Mouse (Mus musculus) CH12.LX (cell line): ENCODE measurements around the gene Lpar3. TPM values are rescaled to one million over a fixed set of nuclear protein-coding genes. Genes with fewer than 3 reads are reported as not detected.
A peak's percentile ranks its signal among the peaks of the same experiment; 100 is the strongest.

Source experiments
- DNase-seq: peaks from one replicate; pipeline ENCODE4 v3.0.0-alpha.2; 2013; ENCODE audit errors: extremely low read depth
- H3K27ac ChIP-seq: 2 replicates; pipeline ENCODE4 v1.5.1; 2012; ENCODE audit warnings: low read depth, mild to moderate bottlenecking, control low read depth, moderate library complexity; ENCODE audit not compliant: insufficient read depth
- H3K27me3 ChIP-seq: replicated peaks from 2 replicates; pipeline ENCODE3; 2012; ENCODE audit warnings: inconsistent platforms
- H3K36me3 ChIP-seq, 2 experiments: replicated peaks in 1 of 2; 2 replicates each; pipeline versions ENCODE3 to v1.6.1; 2012; ENCODE audit warnings: inconsistent platforms in 1 of 2, low read length in 1 of 2, mild to moderate bottlenecking in 1 of 2, mixed read lengths in 1 of 2, moderate library complexity in 1 of 2; ENCODE audit not compliant: control insufficient read depth in 1 of 2, insufficient read depth in 1 of 2
- H3K4me1 ChIP-seq, 2 experiments: 2 replicates each; pipeline ENCODE4 v1.6.1; 2012; ENCODE audit warnings: inconsistent platforms in 1 of 2, moderate library complexity in 1 of 2; ENCODE audit not compliant: insufficient read depth in 2 of 2, control insufficient read depth in 1 of 2
- H3K4me2 ChIP-seq: 2 replicates; pipeline ENCODE4 v1.6.1; 2012; ENCODE audit warnings: low read depth, mild to moderate bottlenecking, control low read depth; ENCODE audit not compliant: poor library complexity, insufficient read depth, severe bottlenecking
- H3K4me3 ChIP-seq, 3 experiments: fragments of 150-350 bp in 1 of 3; sonication (generic) in 1 of 3; replicated peaks in 1 of 3; 2 replicates each; pipeline versions ENCODE3 to v1.5.1; 2011 to 2012; ENCODE audit warnings: low read depth in 2 of 3, low read length in 2 of 3, mild to moderate bottlenecking in 2 of 3, moderate library complexity in 2 of 3, control low read depth in 1 of 3, improper control_type of control experiment in 1 of 3, inconsistent platforms in 1 of 3, mixed read lengths in 1 of 3; ENCODE audit not compliant: poor library complexity in 1 of 3
- H3K79me2 ChIP-seq: replicated peaks from 2 replicates; pipeline ENCODE4 v1.6.1; 2012; ENCODE audit warnings: mild to moderate bottlenecking, moderate library complexity; ENCODE audit not compliant: control insufficient read depth, poor library complexity, insufficient read depth, severe bottlenecking; ENCODE audit errors: extremely low read depth
- H3K9ac ChIP-seq: 2 replicates; pipeline ENCODE4 v1.6.1; 2012; ENCODE audit warnings: low read depth, mild to moderate bottlenecking, control low read depth, moderate library complexity; ENCODE audit not compliant: insufficient read depth
- H3K9me3 ChIP-seq: replicated peaks from 2 replicates; pipeline ENCODE3; 2012; ENCODE audit warnings: low read length, inconsistent platforms, mixed read lengths
- BHLHE40 ChIP-seq: IDR thresholded peaks from 2 replicates; pipeline ENCODE4 v1.6.1; 2011; ENCODE audit warnings: mild to moderate bottlenecking, low read depth, low read length, improper control_type of control experiment
- CHD2 ChIP-seq: IDR thresholded peaks from 2 replicates; pipeline ENCODE4 v1.6.1; 2011; ENCODE audit warnings: low read length, improper control_type of control experiment
- CTCF ChIP-seq, 2 experiments: IDR thresholded peaks in 1 of 2; conservative IDR thresholded peaks in 1 of 2; 2 replicates each; pipeline ENCODE4 v1.5.1; 2011 to 2012; ENCODE audit warnings: low read depth in 2 of 2, low read length in 2 of 2, improper control_type of control experiment in 1 of 2, inconsistent platforms in 1 of 2, mild to moderate bottlenecking in 1 of 2, moderate library complexity in 1 of 2
- E2F4 ChIP-seq: IDR thresholded peaks from 2 replicates; pipeline ENCODE4 v1.6.1; 2011; ENCODE audit warnings: low read depth, low read length, improper control_type of control experiment; ENCODE audit not compliant: insufficient replicate concordance
- IRF4 ChIP-seq: IDR thresholded peaks from 2 replicates; pipeline ENCODE4 v1.6.1; 2014; ENCODE audit warnings: low read depth, mild to moderate bottlenecking, inconsistent platforms, low read length, improper control_type of control experiment
- JUN ChIP-seq: IDR thresholded peaks from 2 replicates; pipeline ENCODE4 v1.6.1; 2011; ENCODE audit warnings: low read depth, mild to moderate bottlenecking, low read length, improper control_type of control experiment, moderate library complexity; ENCODE audit not compliant: insufficient read depth
- KAT2A ChIP-seq: IDR thresholded peaks from 2 replicates; pipeline ENCODE4 v1.6.1; 2012; ENCODE audit warnings: low read length, improper control_type of control experiment, inconsistent platforms; ENCODE audit not compliant: insufficient replicate concordance
- MAX ChIP-seq: IDR thresholded peaks from 2 replicates; pipeline ENCODE4 v1.6.1; 2011; ENCODE audit warnings: low read length, improper control_type of control experiment
- MAZ ChIP-seq: IDR thresholded peaks from 2 replicates; pipeline ENCODE4 v1.6.1; 2012; ENCODE audit warnings: low read depth, mild to moderate bottlenecking, inconsistent platforms, low read length, improper control_type of control experiment, moderate library complexity
- MYC ChIP-seq: IDR thresholded peaks from 2 replicates; pipeline ENCODE4 v1.6.1; 2011; ENCODE audit warnings: low read depth, mild to moderate bottlenecking, improper control_type of control experiment, low read length
- NELFE ChIP-seq: IDR thresholded peaks from 2 replicates; pipeline ENCODE4 v1.6.1; 2011; ENCODE audit warnings: low read depth, low read length, improper control_type of control experiment
- NRF1 ChIP-seq: IDR thresholded peaks from 2 replicates; pipeline ENCODE4 v1.6.1; 2014; ENCODE audit warnings: low read depth, mild to moderate bottlenecking, inconsistent platforms, low read length, improper control_type of control experiment, moderate library complexity
- POLR2AphosphoS2 ChIP-seq: IDR thresholded peaks from 2 replicates; pipeline ENCODE4 v1.6.1; 2011; ENCODE audit warnings: low read depth, low read length, improper control_type of control experiment
- RAD21 ChIP-seq: IDR thresholded peaks from 2 replicates; pipeline ENCODE4 v1.6.1; 2011; ENCODE audit warnings: low read depth, mild to moderate bottlenecking, low read length, improper control_type of control experiment, moderate library complexity
- RCOR1 ChIP-seq: conservative IDR thresholded peaks from 2 replicates; pipeline ENCODE4 v1.6.1; 2012; ENCODE audit warnings: low read depth, mild to moderate bottlenecking, inconsistent platforms, low read length, improper control_type of control experiment
- TCF12 ChIP-seq: IDR thresholded peaks from 2 replicates; pipeline ENCODE4 v1.6.1; 2014; ENCODE audit warnings: low read depth, mild to moderate bottlenecking, inconsistent platforms, low read length, improper control_type of control experiment
- UBTF ChIP-seq: IDR thresholded peaks from 2 replicates; pipeline ENCODE4 v1.6.1; 2012; ENCODE audit warnings: low read depth, mild to moderate bottlenecking, inconsistent platforms, low read length, improper control_type of control experiment, moderate library complexity
- USF1 ChIP-seq: IDR thresholded peaks from 2 replicates; pipeline ENCODE4 v1.6.1; 2014; ENCODE audit warnings: low read depth, mild to moderate bottlenecking, inconsistent platforms, low read length, improper control_type of control experiment
- ZC3H11A ChIP-seq: IDR thresholded peaks from 2 replicates; pipeline ENCODE4 v1.6.1; 2012; ENCODE audit warnings: low read depth, mild to moderate bottlenecking, inconsistent platforms, low read length, improper control_type of control experiment
- ZMIZ1 ChIP-seq: IDR thresholded peaks from 2 replicates; pipeline ENCODE4 v1.6.1; 2012; ENCODE audit warnings: low read depth, mild to moderate bottlenecking, inconsistent platforms, low read length, improper control_type of control experiment
- ZNF384 ChIP-seq: IDR thresholded peaks from 2 replicates; pipeline ENCODE4 v1.6.1; 2012; ENCODE audit warnings: low read depth, low read length, improper control_type of control experiment, inconsistent platforms
- dilution Hi-C: fragments of 300-500 bp; cut with MboI; formaldehyde crosslinking; loops from 2 replicates; pipeline ENCODE4 v1.14.3; 2020; ENCODE audit warnings: low sequenced_read_pairs; ENCODE audit not compliant: extremely low pct_unique_long_range_greater_than_20kb, extremely low pct_ligation_motif_present
- in situ Hi-C: fragments of 300-500 bp; cut with MboI; formaldehyde crosslinking; loops from 3 replicates; pipeline ENCODE4 v1.14.3; 2019; ENCODE audit warnings: low sequenced_read_pairs, low pct_ligation_motif_present, low pct_unique_long_range_greater_than_20kb, mixed read lengths
- polyA plus RNA-seq: library from polyadenylated mRNA; unstranded; fragments of >175 nt; gene quantifications from 2 replicates; pipeline ENCODE4 v1.2.1, GENCODE M21; 2012; ENCODE audit warnings: low read depth; ENCODE audit not compliant: insufficient read length
- total RNA-seq, 2 experiments: library from RNA; depleted of rRNA; stranded (reverse); fragments of 300-350 nt in 1 of 2; fragments of >200 nt in 1 of 2; gene quantifications; 2 replicates each; pipeline ENCODE4 v1.2.3; 2012 to 2014

Lpar3 gene
- total and polyA plus RNA-seq, 3 experiments = not detected

DNA sequence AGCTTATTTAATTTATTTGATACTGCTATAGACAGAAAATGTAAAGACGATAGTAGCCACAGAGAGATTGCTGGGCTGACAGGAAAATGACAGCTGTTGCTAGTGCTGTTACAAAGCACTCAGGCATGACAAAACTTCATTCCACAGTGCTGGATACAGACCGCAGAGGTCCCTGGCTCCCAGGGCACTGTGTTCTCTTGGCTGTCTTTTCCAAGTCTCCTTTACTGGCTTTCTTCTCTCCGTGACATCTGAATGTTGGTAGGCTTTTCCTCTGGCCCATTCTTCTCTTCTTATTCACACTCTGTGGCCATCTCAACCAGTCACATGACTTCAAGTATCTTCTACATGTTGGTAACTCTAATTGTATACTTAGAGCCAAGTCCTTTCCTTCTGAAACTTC lies 86.6 kb downstream of the Lpar3 start:
- H3K4me2 ChIP-seq = no peak overlapping the region
- no peak for TF ChIP-seq CTCF (conservative IDR thresholded peaks at IDR 0.05 in 1 of 2, IDR thresholded peaks at IDR 0.05 in 1 of 2; ENCODE audit: low read depth in 2 of 2, low read length in 2 of 2)
- TF ChIP-seq E2F4 = no peak
- TF ChIP-seq NELFE = no peak
- TF ChIP-seq NRF1 = no peak
- TF ChIP-seq ZNF384 = no peak
- no peak for TF ChIP-seq ZMIZ1
- peak; percentile 16; the same call in 1 of the 2 replicates for TF ChIP-seq BHLHE40
- no peak for TF ChIP-seq RCOR1
- peak; percentile 7; the same call in 1 of the 2 replicates for TF ChIP-seq USF1
- TF ChIP-seq JUN = no peak
- TF ChIP-seq MYC = no peak
- no peak for TF ChIP-seq POLR2AphosphoS2
- TF ChIP-seq IRF4 = no peak
- TF ChIP-seq ZC3H11A = no peak
- TF ChIP-seq UBTF = no peak
- H3K4me3 ChIP-seq = no peak overlapping the region
- no peak for DNase-seq
- dilution Hi-C loops = no loop called here
- peaks cover 3% of the 10 kb centered on the region for H3K27me3 ChIP-seq
- no peaks in the 10 kb centered on the region for H3K9me3 ChIP-seq
- no peak overlapping the region for H3K9ac ChIP-seq
- no peak overlapping the region for H3K27ac ChIP-seq
- no peaks in the 10 kb centered on the region for H3K36me3 ChIP-seq
- no peaks in the 10 kb centered on the region for H3K4me1 ChIP-seq
- H3K79me2 ChIP-seq = no peaks in the 10 kb centered on the region
- in situ Hi-C loops = no loop called here

DNA sequence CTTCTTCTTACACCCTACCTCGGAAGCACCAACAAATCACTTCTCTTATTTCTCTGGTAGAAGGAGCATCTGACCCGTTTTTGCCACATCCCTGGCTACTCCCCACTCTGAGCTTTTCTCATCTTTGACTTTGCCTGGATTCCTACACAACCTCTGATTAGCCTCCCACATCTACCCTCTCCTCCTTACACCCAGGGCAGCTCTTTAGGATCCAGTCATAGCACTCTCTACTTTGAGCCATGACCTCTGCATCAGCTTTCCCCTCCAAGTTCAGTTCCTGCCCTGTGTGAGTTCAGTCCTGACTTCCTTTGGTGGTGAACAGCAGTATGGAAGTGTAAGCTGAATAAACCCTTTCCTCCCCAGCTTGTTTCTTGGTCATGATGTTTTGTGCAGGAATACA lies 87.1 kb downstream of the Lpar3 start:
- DNase-seq = no peak
- H3K4me2 ChIP-seq = no peak overlapping the region
- peaks cover 3% of the 10 kb centered on the region for H3K27me3 ChIP-seq
- no peaks in the 10 kb centered on the region for H3K36me3 ChIP-seq
- in situ Hi-C loops (no loop called here), dilution Hi-C loops (no loop called here)
- no peaks in the 10 kb centered on the region for H3K4me1 ChIP-seq
- H3K9ac ChIP-seq = no peak overlapping the region
- H3K9me3 ChIP-seq = no peaks in the 10 kb centered on the region
- no peaks in the 10 kb centered on the region for H3K79me2 ChIP-seq
- H3K27ac ChIP-seq = no peak overlapping the region
- no peak for TF ChIP-seq TCF12
- no peak for TF ChIP-seq ZNF384
- no peak for TF ChIP-seq USF1
- no peak for TF ChIP-seq MYC
- no peak for TF ChIP-seq MAX
- TF ChIP-seq KAT2A = no peak
- TF ChIP-seq UBTF = no peak
- TF ChIP-seq RAD21 = no peak
- TF ChIP-seq NRF1 = no peak
- TF ChIP-seq CHD2 = no peak
- no peak for TF ChIP-seq MAZ
- TF ChIP-seq JUN = no peak
- H3K4me3 ChIP-seq = no peak overlapping the region
